Mouse (Mus musculus) ES-Bruce4 (cell line): Measurements from ENCODE around the gene Wsb2. TPM values are rescaled to one million over a fixed set of nuclear protein-coding genes. Genes with fewer than 3 reads are reported as not detected.

Experiments used
- H3K27ac ChIP-seq: 2 replicates; pipeline ENCODE4 v1.5.1; 2012; ENCODE audit warnings: low read length, inconsistent platforms; ENCODE audit not compliant: insufficient read depth
- H3K27me3 ChIP-seq: 2 replicates; pipeline ENCODE4 v1.6.1; 2012; ENCODE audit warnings: mild to moderate bottlenecking, low read length, inconsistent platforms; ENCODE audit not compliant: control insufficient read depth, poor library complexity, insufficient read depth, severe bottlenecking
- H3K36me3 ChIP-seq: 2 replicates; pipeline ENCODE4 v1.6.1; 2012; ENCODE audit warnings: inconsistent platforms, mild to moderate bottlenecking, low read length, moderate library complexity; ENCODE audit not compliant: control insufficient read depth, poor library complexity, insufficient read depth, severe bottlenecking
- H3K4me1 ChIP-seq: one replicate; pipeline ENCODE4 v1.8.1; 2011; ENCODE audit warnings: low read length; ENCODE audit not compliant: control insufficient read depth, insufficient read depth
- H3K4me3 ChIP-seq: 2 replicates; pipeline ENCODE4 v1.5.1; 2011; ENCODE audit warnings: low read depth, mild to moderate bottlenecking, low read length
- H3K9ac ChIP-seq: 2 replicates; pipeline ENCODE4 v1.6.1; 2012; ENCODE audit warnings: low read depth, mild to moderate bottlenecking, inconsistent platforms; ENCODE audit not compliant: poor library complexity, severe bottlenecking
- H3K9me3 ChIP-seq: replicated peaks from 2 replicates; pipeline ENCODE4 v1.6.1; 2012; ENCODE audit warnings: mild to moderate bottlenecking, low read length, inconsistent platforms; ENCODE audit not compliant: control insufficient read depth, poor library complexity, insufficient read depth, severe bottlenecking
- CTCF ChIP-seq: IDR thresholded peaks from one replicate; pipeline ENCODE4 v1.8.1; 2011; ENCODE audit warnings: low read depth, low read length
- EP300 ChIP-seq: IDR thresholded peaks from 2 replicates; pipeline ENCODE4 v1.6.1; 2011; ENCODE audit warnings: low read depth, low read length; ENCODE audit not compliant: insufficient read depth
- POLR2A ChIP-seq: IDR thresholded peaks from one replicate; pipeline ENCODE4 v1.8.1; 2011; ENCODE audit warnings: low read length; ENCODE audit not compliant: insufficient read depth
- polyA plus RNA-seq: library from polyadenylated mRNA; stranded (reverse); fragments of >200 nt; gene quantifications from 2 replicates; pipeline ENCODE4 v1.2.4, GENCODE M21; 2011; ENCODE audit warnings: low read depth; ENCODE audit not compliant: missing spikeins, insufficient read depth, insufficient read length

Gene Wsb2
- polyA plus RNA-seq, 1 experiment = 49.5 TPM

- Histone ChIP-seq H3K27ac (peak overlapping the region; percentile 93), H3K4me3 (peak overlapping the region; percentile 65), H3K9me3 (no peaks in the 10 kb centered on the region), H3K27me3 (no peaks in the 10 kb centered on the region), H3K36me3 (peaks cover 9% of the 10 kb centered on the region), H3K9ac (peak overlapping the region; percentile 57), H3K4me1 (peaks cover 19% of the 10 kb centered on the region)
- TF ChIP-seq CTCF = no peak
- 0 out of 2 replicates have a peak, but pooled peaks have one; percentile 63 for TF ChIP-seq EP300
- TF ChIP-seq POLR2A = no peak
These were observed 3.8 kb downstream of the Wsb2 start for GRCm38 (mm10) chr5:117360631-117361541.

GRCm38 (mm10) chr5:117361590-117361989 is 4.5 kb downstream of the Wsb2 start:
- H3K27ac ChIP-seq = peak overlapping the region; percentile 15; the same call in 1 of the 2 replicates
- peaks cover 16% of the 10 kb centered on the region for H3K36me3 ChIP-seq
- H3K27me3 ChIP-seq = no peaks in the 10 kb centered on the region
- H3K9me3 ChIP-seq = no peaks in the 10 kb centered on the region
- peaks cover 20% of the 10 kb centered on the region for H3K4me1 ChIP-seq
- no peak for TF ChIP-seq POLR2A
- TF ChIP-seq EP300 = no peak
- TF ChIP-seq CTCF = no peak
- no peak overlapping the region for H3K4me3 ChIP-seq
- no peak overlapping the region for H3K9ac ChIP-seq

DNA sequence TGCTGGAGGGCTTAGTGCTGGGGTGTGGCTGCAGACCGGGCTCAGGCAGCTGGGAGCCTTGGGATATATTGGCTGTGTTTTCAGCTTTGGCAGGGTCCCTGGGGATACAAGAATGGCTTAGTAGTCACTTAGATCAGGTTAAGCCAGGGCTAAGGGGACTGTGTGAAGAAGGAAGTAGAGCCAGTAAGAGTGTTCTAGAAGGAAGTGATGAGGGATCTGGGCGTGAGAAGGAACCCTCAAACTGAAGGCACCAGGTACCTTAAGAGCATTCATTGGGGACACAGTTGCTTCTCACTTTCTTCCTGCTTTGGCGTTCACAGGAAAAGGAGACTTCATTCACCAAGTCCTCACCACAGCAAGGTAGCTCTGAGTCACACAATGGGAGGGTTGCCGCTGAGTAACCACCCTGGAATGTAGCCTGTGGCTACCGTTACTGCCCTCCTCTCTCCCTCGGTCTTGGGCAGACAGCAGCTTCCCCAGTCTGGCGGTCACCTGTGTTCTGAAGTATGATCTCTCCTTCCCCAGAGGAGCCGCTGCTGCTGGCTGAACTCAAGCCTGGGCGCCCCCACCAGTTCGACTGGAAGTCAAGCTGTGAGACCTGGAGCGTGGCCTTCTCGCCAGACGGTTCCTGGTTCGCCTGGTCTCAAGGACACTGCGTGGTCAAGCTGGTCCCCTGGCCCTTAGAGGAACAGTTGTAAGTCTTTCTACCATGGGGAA is 6.1 kb downstream of the Wsb2 start:
- Histone ChIP-seq H3K4me3 (peak overlapping the region; percentile 18; the same call in 1 of the 2 replicates), H3K36me3 (peaks cover 23% of the 10 kb centered on the region), H3K9ac (peak overlapping the region; percentile 25), H3K9me3 (no peaks in the 10 kb centered on the region), H3K4me1 (peaks cover 21% of the 10 kb centered on the region), H3K27me3 (no peaks in the 10 kb centered on the region), H3K27ac (peak overlapping the region; percentile 89)
- TF ChIP-seq EP300 = peak; percentile 87
- TF ChIP-seq CTCF = no peak
- no peak for TF ChIP-seq POLR2A

- no peaks in the 10 kb centered on the region for H3K9me3 ChIP-seq
These were observed 7.7 kb downstream of the Wsb2 start for GRCm38 (mm10) chr5:117364821-117365220.

GRCm38 (mm10) chr5:117365904-117366561 is 8.9 kb downstream of the Wsb2 start:
- TF ChIP-seq EP300 = no peak
- TF ChIP-seq POLR2A = no peak
- no peak for TF ChIP-seq CTCF
- Histone ChIP-seq H3K36me3 (peaks cover 32% of the 10 kb centered on the region), H3K9ac (no peak overlapping the region), H3K9me3 (no peaks in the 10 kb centered on the region), H3K27ac (no peak overlapping the region), H3K4me1 (peaks cover 21% of the 10 kb centered on the region), H3K27me3 (no peaks in the 10 kb centered on the region), H3K4me3 (no peak overlapping the region)

More at GRCm38 (mm10) chr5:117364821-117365220, 7.7 kb downstream of the Wsb2 start:
- no peak overlapping the region for H3K4me3 ChIP-seq
- no peak overlapping the region for H3K9ac ChIP-seq
- no peaks in the 10 kb centered on the region for H3K27me3 ChIP-seq
- peaks cover 28% of the 10 kb centered on the region for H3K36me3 ChIP-seq
- H3K27ac ChIP-seq = peak overlapping the region; percentile 61
- TF ChIP-seq EP300 (no peak), CTCF (no peak), POLR2A (no peak)
- H3K4me1 ChIP-seq = peaks cover 21% of the 10 kb centered on the region
